Mouse (Mus musculus): Measurements from ENCODE around the gene Rbm25. TPM values are rescaled to one million over a fixed set of nuclear protein-coding genes. Genes with fewer than 3 reads are reported as not detected.

Gene Rbm25
- polyA plus RNA-seq, 1 experiment from 2014 or later: 199 TPM

DNA sequence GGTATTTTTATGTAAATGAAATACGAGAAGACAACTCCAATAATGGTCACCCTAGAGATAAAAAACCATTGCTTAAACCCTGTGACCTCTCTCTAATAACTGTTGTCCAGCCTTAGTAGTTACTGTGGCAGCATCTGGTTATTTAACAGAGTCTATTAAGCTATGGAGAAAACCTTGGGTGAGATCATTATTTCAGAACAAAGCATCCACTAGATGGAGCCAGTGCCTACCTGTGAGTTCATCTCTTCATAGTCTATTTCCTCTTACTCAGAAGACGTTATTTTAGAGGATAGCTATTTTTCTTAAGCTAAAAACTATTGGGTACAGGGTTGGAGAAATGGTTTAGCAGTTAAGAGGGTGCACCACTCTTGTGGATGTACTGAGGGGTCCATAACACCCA lies 82.7 kb downstream of the Rbm25 start:
- no peak overlapping the region for H3K4me3 ChIP-seq (replicated peaks; ENCODE audit: low read depth, low read length)
- ATAC-seq (replicated peaks; ENCODE audit: low FRiP score, low read depth) (peak; percentile 43; the same call in 1 of the 2 replicates), DNase-seq (ENCODE audit: low spot score) (peak; percentile 92)
- H3K9ac ChIP-seq (ENCODE audit: low read depth, low read length): no peak overlapping the region
- TF ChIP-seq CTCF (IDR thresholded peaks at IDR 0.05; ENCODE audit: low read depth): peak; percentile 93
- no peaks in the 10 kb centered on the region for H3K4me1 ChIP-seq (replicated peaks; ENCODE audit: insufficient read depth, low read length)
- 43% methylated on average over 2 of the region's 2 CpGs for WGBS
- H3K9me3 ChIP-seq (replicated peaks; ENCODE audit: low read length): no peaks in the 10 kb centered on the region
- peaks cover 24% of the 10 kb centered on the region; the same call in 1 of the 2 replicates for H3K36me3 ChIP-seq (ENCODE audit: insufficient read depth, low read length)
- no peaks in the 10 kb centered on the region for H3K27me3 ChIP-seq (ENCODE audit: insufficient read depth, low read length)
- no peak overlapping the region for H3K27ac ChIP-seq
- H3K4me2 ChIP-seq (ENCODE audit: low read length): no peak overlapping the region

DNA sequence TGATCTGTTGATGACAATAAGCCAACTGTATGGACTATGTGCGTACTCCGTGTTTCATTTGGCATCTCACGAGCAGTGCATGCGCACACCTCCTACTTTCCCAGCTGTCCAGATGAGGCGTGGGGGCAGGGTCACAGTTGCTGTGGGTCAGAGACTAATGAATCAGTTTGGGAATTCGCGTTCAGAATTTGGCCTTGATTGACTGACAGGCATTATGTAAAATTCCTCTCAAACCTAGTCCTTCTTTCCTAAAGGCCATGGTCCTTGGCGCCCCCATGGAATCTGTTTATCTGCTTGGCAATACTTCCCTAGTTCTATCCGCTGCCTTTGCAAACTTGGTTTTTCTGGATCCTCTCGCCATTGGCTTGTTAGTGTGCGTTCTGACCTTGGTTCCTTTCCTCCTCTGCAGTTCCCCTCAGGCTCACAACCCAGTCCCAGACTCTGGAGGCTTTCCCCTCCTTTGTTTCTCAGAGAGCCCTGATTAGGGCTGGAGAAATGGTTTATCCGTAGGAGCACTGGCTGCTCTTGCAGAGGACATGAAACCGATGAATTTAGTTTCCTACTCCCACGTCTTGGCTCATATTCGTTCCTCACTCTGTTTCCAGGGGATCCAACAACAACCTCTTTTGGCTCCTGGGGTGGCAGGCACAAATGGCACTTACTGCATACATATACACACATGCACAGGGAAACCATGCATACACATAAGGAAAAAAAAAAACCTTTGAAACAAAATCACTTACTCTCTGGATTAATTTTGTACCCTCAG lies 85.6 kb downstream of the Rbm25 start:
- 74% methylated on average over 15 of the region's 15 CpGs for WGBS
- Histone ChIP-seq H3K36me3 (ENCODE audit: insufficient read depth, low read length) (peaks cover 28% of the 10 kb centered on the region), H3K27ac (no peak overlapping the region), H3K27me3 (ENCODE audit: insufficient read depth, low read length) (no peaks in the 10 kb centered on the region), H3K4me3 (replicated peaks; ENCODE audit: low read depth, low read length) (no peak overlapping the region), H3K9ac (ENCODE audit: low read depth, low read length) (no peak overlapping the region), H3K9me3 (replicated peaks; ENCODE audit: low read length) (no peaks in the 10 kb centered on the region), H3K4me2 (ENCODE audit: low read length) (no peak overlapping the region), H3K4me1 (replicated peaks; ENCODE audit: insufficient read depth, low read length) (no peaks in the 10 kb centered on the region)
- ATAC-seq (replicated peaks; ENCODE audit: low FRiP score, low read depth): no peak
- DNase-seq (ENCODE audit: low spot score): no peak
- no peak for TF ChIP-seq CTCF (IDR thresholded peaks at IDR 0.05; ENCODE audit: low read depth)

GRCm38 (mm10) chr12:83719431-83719830 lies 88.4 kb downstream of the Rbm25 start:
- no peak for ATAC-seq (replicated peaks; ENCODE audit: low FRiP score, low read depth)
- Histone ChIP-seq H3K4me2 (ENCODE audit: low read length) (no peak overlapping the region), H3K27ac (no peak overlapping the region), H3K4me1 (replicated peaks; ENCODE audit: insufficient read depth, low read length) (no peaks in the 10 kb centered on the region), H3K4me3 (replicated peaks; ENCODE audit: low read depth, low read length) (no peak overlapping the region), H3K9me3 (replicated peaks; ENCODE audit: low read length) (no peaks in the 10 kb centered on the region), H3K36me3 (ENCODE audit: insufficient read depth, low read length) (peaks cover 36% of the 10 kb centered on the region), H3K9ac (ENCODE audit: low read depth, low read length) (no peak overlapping the region), H3K27me3 (ENCODE audit: insufficient read depth, low read length) (no peaks in the 10 kb centered on the region)
- DNase-seq (ENCODE audit: low spot score): no peak
- no peak for TF ChIP-seq CTCF (IDR thresholded peaks at IDR 0.05; ENCODE audit: low read depth)
- WGBS: 94% methylated on average over 1 of the region's 1 CpGs

DNA sequence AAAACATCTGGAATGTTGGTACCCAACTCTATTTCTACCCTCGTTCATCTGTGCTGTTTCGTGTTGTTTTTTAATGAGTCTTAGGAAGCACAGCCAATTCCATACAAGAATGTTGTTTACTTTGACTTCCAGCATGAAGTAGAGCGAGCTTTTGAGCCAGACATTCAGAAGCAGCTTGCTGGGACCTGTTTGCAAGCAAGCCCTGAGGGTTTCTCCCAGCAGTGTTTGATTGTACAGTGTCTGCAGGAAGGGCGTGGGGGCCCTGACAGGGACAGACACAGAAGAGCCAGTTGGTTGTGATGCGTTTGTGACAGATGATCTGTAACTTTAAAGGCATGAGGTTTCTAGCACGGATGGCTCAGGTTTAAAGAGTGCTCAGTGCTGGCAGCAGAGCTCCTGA lies 90.2 kb downstream of the Rbm25 start:
- no peak for TF ChIP-seq CTCF (IDR thresholded peaks at IDR 0.05; ENCODE audit: low read depth)
- DNase-seq (ENCODE audit: low spot score) (peak; percentile 41), ATAC-seq (replicated peaks; ENCODE audit: low FRiP score, low read depth) (no peak)
- Histone ChIP-seq H3K4me2 (ENCODE audit: low read length) (no peak overlapping the region), H3K9ac (ENCODE audit: low read depth, low read length) (0 out of 2 replicates have a peak overlapping the region, but pooled peaks have one; percentile 31), H3K9me3 (replicated peaks; ENCODE audit: low read length) (no peaks in the 10 kb centered on the region), H3K4me3 (replicated peaks; ENCODE audit: low read depth, low read length) (no peak overlapping the region), H3K4me1 (replicated peaks; ENCODE audit: insufficient read depth, low read length) (no peaks in the 10 kb centered on the region), H3K27me3 (ENCODE audit: insufficient read depth, low read length) (no peaks in the 10 kb centered on the region), H3K27ac (peak overlapping the region; percentile 66; the same call in 1 of the 2 replicates), H3K36me3 (ENCODE audit: insufficient read depth, low read length) (peaks cover 40% of the 10 kb centered on the region)
- 34% methylated on average over 6 of the region's 6 CpGs for WGBS

- H3K27ac ChIP-seq: no peak overlapping the region
- WGBS: 78% methylated on average over 3 of the region's 3 CpGs
- no peak overlapping the region for H3K4me2 ChIP-seq (ENCODE audit: low read length)
- H3K4me1 ChIP-seq (replicated peaks; ENCODE audit: insufficient read depth, low read length): no peaks in the 10 kb centered on the region
- no peak overlapping the region for H3K9ac ChIP-seq (ENCODE audit: low read depth, low read length)
- peaks cover 39% of the 10 kb centered on the region for H3K36me3 ChIP-seq (ENCODE audit: insufficient read depth, low read length)
- H3K9me3 ChIP-seq (replicated peaks; ENCODE audit: low read length): no peaks in the 10 kb centered on the region
- no peak for ATAC-seq (replicated peaks; ENCODE audit: low FRiP score, low read depth)
- no peak for TF ChIP-seq CTCF (IDR thresholded peaks at IDR 0.05; ENCODE audit: low read depth)
- H3K27me3 ChIP-seq (ENCODE audit: insufficient read depth, low read length): no peaks in the 10 kb centered on the region
- H3K4me3 ChIP-seq (replicated peaks; ENCODE audit: low read depth, low read length): no peak overlapping the region
- no peak for DNase-seq (ENCODE audit: low spot score)
Measured at GRCm38 (mm10) chr12:83723037-83723436, 92.0 kb downstream of the Rbm25 start.

DNA sequence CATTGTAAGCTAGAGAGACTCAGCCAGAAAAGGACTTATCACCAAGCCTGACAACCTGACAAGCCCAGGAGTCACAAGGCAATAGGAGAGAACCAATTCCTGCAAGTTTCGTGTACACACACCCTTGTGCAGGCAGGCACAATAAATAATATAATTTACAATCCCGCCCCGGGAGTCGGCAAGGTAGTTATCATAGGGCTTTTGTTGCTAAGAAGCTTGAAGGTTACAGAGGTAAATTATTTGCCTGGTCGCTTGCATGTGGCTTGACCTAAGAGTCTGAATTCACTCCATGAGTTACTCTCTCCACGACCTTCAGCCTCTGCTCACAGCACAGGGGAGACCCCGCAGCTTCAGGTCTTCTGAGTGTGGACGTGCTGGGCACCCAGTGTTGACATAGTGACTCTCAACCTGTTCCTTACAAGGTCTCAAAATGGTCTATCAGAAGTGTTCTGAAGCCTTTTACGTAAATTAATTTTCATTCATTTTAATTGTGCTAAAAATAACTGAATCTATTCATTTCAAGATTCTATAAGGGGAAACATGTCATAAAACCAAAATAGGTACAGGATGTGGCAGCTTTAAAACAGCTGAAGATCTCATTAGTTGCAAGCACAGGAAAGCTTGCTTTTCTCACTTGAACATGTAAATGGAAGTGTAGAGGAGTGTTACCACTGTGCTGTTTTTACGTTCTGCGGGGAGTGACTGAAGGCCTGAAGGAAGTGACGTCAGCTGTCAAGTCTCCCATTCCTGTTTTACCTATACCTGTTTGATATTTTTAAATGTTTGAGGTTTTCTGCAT lies 95.7 kb downstream of the Rbm25 start:
- peak; percentile 35 for DNase-seq (ENCODE audit: low spot score)
- H3K27me3 ChIP-seq (ENCODE audit: insufficient read depth, low read length): no peaks in the 10 kb centered on the region
- H3K4me1 ChIP-seq (replicated peaks; ENCODE audit: insufficient read depth, low read length): no peaks in the 10 kb centered on the region
- WGBS: 54% methylated on average over 12 of the region's 12 CpGs
- H3K4me3 ChIP-seq (replicated peaks; ENCODE audit: low read depth, low read length): no peak overlapping the region
- no peak for TF ChIP-seq CTCF (IDR thresholded peaks at IDR 0.05; ENCODE audit: low read depth)
- H3K27ac ChIP-seq: peak overlapping the region; percentile 52
- peak; percentile 74; the same call in 1 of the 2 replicates for ATAC-seq (replicated peaks; ENCODE audit: low FRiP score, low read depth)
- no peak overlapping the region for H3K4me2 ChIP-seq (ENCODE audit: low read length)
- H3K36me3 ChIP-seq (ENCODE audit: insufficient read depth, low read length): peaks cover 58% of the 10 kb centered on the region
- H3K9me3 ChIP-seq (replicated peaks; ENCODE audit: low read length): no peaks in the 10 kb centered on the region
- no peak overlapping the region for H3K9ac ChIP-seq (ENCODE audit: low read depth, low read length)
